Mouse (Mus musculus): ENCODE data around the gene Fbxl21. TPM values are rescaled to one million over a fixed set of nuclear protein-coding genes. Genes with fewer than 3 reads are reported as not detected.

The Fbxl21 gene
- polyA plus RNA-seq, 1 experiment from 2014 or later: 3.3 TPM

DNA sequence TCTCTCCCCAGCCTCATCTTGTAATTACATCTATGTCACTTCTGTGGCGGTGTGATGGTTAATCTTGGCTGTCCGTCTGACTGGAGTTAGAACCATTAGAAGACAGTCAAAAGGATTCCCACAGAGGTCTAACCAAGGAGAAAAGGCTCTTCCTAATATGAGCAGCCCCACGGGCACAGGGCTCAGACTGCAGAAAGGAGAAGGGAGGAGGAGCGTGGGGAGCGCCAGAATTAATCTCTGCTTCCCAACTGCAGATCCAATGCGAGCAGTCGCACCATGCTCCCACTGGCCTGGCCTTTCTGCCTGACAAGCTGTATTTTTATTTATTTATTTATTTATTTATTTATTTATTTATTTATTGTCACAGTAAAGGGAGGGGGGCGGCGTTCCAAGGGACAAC lies 21.5 kb downstream of the Fbxl21 start:
- no peaks in the 10 kb centered on the region for H3K9me3 ChIP-seq (ENCODE audit: control insufficient read depth, low read length)
- H3K9ac ChIP-seq (replicated peaks; ENCODE audit: low read length): no peak overlapping the region
- H3K27ac ChIP-seq (replicated peaks; ENCODE audit: low read depth, low read length): no peak overlapping the region
- no peak overlapping the region for H3K4me3 ChIP-seq (replicated peaks; ENCODE audit: low read depth, low read length)
- no peak overlapping the region for H3K4me2 ChIP-seq (ENCODE audit: low read length)
- no peaks in the 10 kb centered on the region for H3K36me3 ChIP-seq (ENCODE audit: control insufficient read depth, insufficient read depth, low read length)
- H3K4me1 ChIP-seq (ENCODE audit: control insufficient read depth, insufficient read depth, low read length): peaks cover 2% of the 10 kb centered on the region; the same call in 1 of the 2 replicates
- H3K27me3 ChIP-seq (ENCODE audit: control insufficient read depth, insufficient read depth, low read length): no peaks in the 10 kb centered on the region
- ATAC-seq (ENCODE audit: low FRiP score, low TSS enrichment) (no peak), DNase-seq (peak; percentile 38)
- WGBS: 49% methylated on average over 9 of the region's 9 CpGs

DNA sequence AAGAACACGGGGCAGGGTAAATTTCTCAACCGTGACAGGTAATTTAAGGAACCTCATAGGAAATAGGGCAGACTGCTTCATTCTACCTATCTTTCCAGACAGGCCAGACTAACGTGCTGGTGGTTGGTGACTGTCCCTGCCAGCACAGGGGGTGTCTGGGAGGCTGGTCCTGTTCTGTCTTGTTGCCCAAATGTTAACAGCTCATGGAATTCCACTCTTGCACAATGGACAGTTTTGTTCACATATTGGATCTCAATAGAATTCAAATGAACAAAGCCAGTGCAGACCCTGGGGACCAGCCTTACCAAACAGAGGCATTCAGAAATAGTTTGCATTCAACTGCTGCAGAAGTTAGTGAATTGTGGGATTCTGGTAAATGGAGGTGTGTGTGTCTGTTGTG lies 22.7 kb downstream of the Fbxl21 start:
- 37% methylated on average over 3 of the region's 3 CpGs for WGBS
- ATAC-seq (ENCODE audit: low FRiP score, low TSS enrichment): no peak
- Histone ChIP-seq H3K4me2 (ENCODE audit: low read length) (no peak overlapping the region), H3K4me3 (replicated peaks; ENCODE audit: low read depth, low read length) (no peak overlapping the region), H3K9me3 (ENCODE audit: control insufficient read depth, low read length) (no peaks in the 10 kb centered on the region), H3K27ac (replicated peaks; ENCODE audit: low read depth, low read length) (no peak overlapping the region), H3K4me1 (ENCODE audit: control insufficient read depth, insufficient read depth, low read length) (peaks cover 2% of the 10 kb centered on the region; the same call in 1 of the 2 replicates), H3K9ac (replicated peaks; ENCODE audit: low read length) (no peak overlapping the region), H3K36me3 (ENCODE audit: control insufficient read depth, insufficient read depth, low read length) (no peaks in the 10 kb centered on the region), H3K27me3 (ENCODE audit: control insufficient read depth, insufficient read depth, low read length) (no peaks in the 10 kb centered on the region)
- DNase-seq: no peak

DNA sequence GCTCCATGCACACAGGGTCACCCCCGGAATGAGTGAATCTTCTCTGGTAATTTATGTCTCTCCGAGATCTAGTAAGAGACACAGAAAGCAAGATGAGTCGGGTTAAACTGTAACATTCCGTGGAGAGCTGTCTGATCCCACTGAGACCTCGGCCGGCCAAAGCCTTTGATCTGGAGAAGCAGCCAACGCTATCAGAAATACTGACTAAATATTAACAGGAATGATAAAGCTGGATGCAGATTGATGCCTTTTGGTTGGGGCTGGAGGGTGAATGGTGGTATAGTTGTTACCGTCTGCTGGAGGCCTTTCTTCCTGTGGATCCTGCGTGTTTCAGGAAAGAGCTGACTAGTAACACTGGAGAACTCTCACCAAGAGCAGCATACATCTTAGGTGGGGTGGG lies 26.1 kb downstream of the Fbxl21 start, which contains the start of gene Lect2:
Lect2 (minus strand) TSS at position 102 of the 400 bp plus-strand sequence.
- Histone ChIP-seq H3K9me3 (ENCODE audit: control insufficient read depth, low read length) (no peaks in the 10 kb centered on the region), H3K36me3 (ENCODE audit: control insufficient read depth, insufficient read depth, low read length) (no peaks in the 10 kb centered on the region), H3K4me3 (replicated peaks; ENCODE audit: low read depth, low read length) (no peak within 1 kb of the TSS), H3K9ac (replicated peaks; ENCODE audit: low read length) (no peak within 1 kb of the TSS), H3K4me1 (ENCODE audit: control insufficient read depth, insufficient read depth, low read length) (peaks cover 2% of the 10 kb centered on the region; the same call in 1 of the 2 replicates), H3K27ac (replicated peaks; ENCODE audit: low read depth, low read length) (no peak within 1 kb of the TSS), H3K4me2 (ENCODE audit: low read length) (no peak within 1 kb of the TSS), H3K27me3 (ENCODE audit: control insufficient read depth, insufficient read depth, low read length) (no peaks in the 10 kb centered on the region)
- ATAC-seq (ENCODE audit: low FRiP score, low TSS enrichment) (no peak), DNase-seq (no peak)
- 83% methylated on average over 9 of the region's 9 CpGs for WGBS

DNA sequence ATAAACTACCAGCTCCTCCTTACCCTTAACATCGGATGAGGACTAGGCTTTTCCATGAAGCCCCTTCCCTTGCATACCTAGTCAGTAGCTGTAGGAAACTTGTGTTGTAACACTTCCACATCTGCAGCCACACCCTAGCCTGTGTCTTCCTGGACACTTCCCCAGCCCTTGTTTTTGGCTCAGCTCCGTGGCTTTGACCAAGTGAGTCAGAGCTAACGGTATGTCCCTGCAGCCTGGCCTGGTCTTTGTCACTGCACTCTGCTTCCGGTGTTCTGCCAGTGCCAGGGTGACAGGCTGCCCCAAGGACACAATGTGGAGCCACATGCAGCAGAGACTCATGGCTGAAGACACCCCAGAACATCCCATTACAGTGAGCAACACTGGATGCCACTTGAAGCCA lies 27.1 kb downstream of the Fbxl21 start:
- WGBS: 81% methylated on average over 4 of the region's 4 CpGs
- Histone ChIP-seq H3K27me3 (ENCODE audit: control insufficient read depth, insufficient read depth, low read length) (no peaks in the 10 kb centered on the region), H3K4me1 (ENCODE audit: control insufficient read depth, insufficient read depth, low read length) (no peaks in the 10 kb centered on the region), H3K9ac (replicated peaks; ENCODE audit: low read length) (no peak overlapping the region), H3K4me3 (replicated peaks; ENCODE audit: low read depth, low read length) (no peak overlapping the region), H3K9me3 (ENCODE audit: control insufficient read depth, low read length) (no peaks in the 10 kb centered on the region), H3K36me3 (ENCODE audit: control insufficient read depth, insufficient read depth, low read length) (no peaks in the 10 kb centered on the region), H3K27ac (replicated peaks; ENCODE audit: low read depth, low read length) (no peak overlapping the region), H3K4me2 (ENCODE audit: low read length) (no peak overlapping the region)
- ATAC-seq (ENCODE audit: low FRiP score, low TSS enrichment): no peak
- no peak for DNase-seq

DNA sequence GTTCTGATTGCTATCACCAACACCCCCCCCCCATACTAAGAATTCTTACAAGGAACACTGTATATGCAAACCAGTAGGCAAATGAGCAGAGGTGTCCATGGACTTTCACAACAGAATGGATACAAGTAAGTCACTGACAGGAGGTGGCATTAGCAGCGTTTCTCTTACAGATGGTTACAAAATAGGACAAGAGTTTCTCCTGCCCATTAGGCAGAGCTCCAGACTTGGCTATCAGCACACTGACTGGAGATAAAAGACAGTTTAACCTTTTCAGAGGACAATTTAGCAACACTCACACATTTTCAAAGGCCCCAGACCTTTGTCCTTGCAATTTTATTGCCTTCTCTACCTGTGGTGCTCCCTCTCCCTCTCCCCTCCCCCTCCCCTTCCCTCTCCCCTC lies 28.3 kb downstream of the Fbxl21 start:
- Histone ChIP-seq H3K4me1 (ENCODE audit: control insufficient read depth, insufficient read depth, low read length) (no peaks in the 10 kb centered on the region), H3K9ac (replicated peaks; ENCODE audit: low read length) (no peak overlapping the region), H3K4me3 (replicated peaks; ENCODE audit: low read depth, low read length) (no peak overlapping the region), H3K4me2 (ENCODE audit: low read length) (no peak overlapping the region), H3K36me3 (ENCODE audit: control insufficient read depth, insufficient read depth, low read length) (no peaks in the 10 kb centered on the region), H3K27me3 (ENCODE audit: control insufficient read depth, insufficient read depth, low read length) (no peaks in the 10 kb centered on the region), H3K9me3 (ENCODE audit: control insufficient read depth, low read length) (no peaks in the 10 kb centered on the region), H3K27ac (replicated peaks; ENCODE audit: low read depth, low read length) (no peak overlapping the region)
- DNase-seq: no peak
- ATAC-seq (ENCODE audit: low FRiP score, low TSS enrichment): no peak
- WGBS: 58% methylated on average over 1 of the region's 1 CpGs

DNA sequence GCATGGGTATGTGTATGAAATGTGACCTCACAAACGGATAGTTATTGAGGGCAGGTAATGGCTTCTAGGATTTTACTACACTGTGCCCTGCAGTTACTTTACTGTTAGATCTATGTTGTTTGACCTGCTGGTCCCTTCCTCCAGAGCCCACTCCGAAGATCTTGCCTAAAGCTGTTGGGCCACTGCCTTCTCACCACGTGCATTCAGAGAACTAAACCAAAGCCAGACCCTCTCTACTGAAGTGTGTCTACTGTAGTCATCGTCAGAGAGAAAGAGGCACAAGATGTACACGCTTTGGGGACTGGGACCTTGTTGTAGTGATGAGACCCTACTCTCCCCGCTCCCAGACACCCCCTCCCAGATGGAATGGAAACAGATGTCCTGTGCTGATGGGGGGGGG lies 29.4 kb downstream of the Fbxl21 start:
- no peak overlapping the region for H3K4me3 ChIP-seq (replicated peaks; ENCODE audit: low read depth, low read length)
- no peak overlapping the region for H3K4me2 ChIP-seq (ENCODE audit: low read length)
- 87% methylated on average over 6 of the region's 6 CpGs for WGBS
- H3K27ac ChIP-seq (replicated peaks; ENCODE audit: low read depth, low read length): no peak overlapping the region
- ATAC-seq (ENCODE audit: low FRiP score, low TSS enrichment) (no peak), DNase-seq (no peak)
- no peaks in the 10 kb centered on the region for H3K4me1 ChIP-seq (ENCODE audit: control insufficient read depth, insufficient read depth, low read length)
- no peak overlapping the region for H3K9ac ChIP-seq (replicated peaks; ENCODE audit: low read length)
- H3K9me3 ChIP-seq (ENCODE audit: control insufficient read depth, low read length): no peaks in the 10 kb centered on the region
- H3K27me3 ChIP-seq (ENCODE audit: control insufficient read depth, insufficient read depth, low read length): no peaks in the 10 kb centered on the region
- no peaks in the 10 kb centered on the region for H3K36me3 ChIP-seq (ENCODE audit: control insufficient read depth, insufficient read depth, low read length)

DNA sequence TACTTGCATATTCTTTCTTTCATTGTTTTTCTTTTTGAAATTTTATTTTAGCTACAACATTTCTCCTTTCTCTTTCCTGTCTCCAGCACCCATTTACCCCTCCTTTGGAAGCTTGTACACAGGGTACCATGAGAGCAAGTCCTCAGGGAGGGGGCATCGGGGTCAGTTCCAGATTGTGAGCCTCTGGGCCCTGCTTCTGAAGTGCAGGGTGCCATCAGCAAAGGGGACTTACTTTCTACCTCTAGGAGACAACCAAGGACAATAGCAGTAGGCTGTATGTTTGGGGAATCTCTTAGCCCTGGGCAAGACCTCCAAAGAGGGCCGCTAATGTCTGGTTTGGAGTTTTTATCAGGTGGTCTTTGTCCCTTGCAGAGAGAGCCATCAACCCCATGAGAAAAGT lies 31.7 kb downstream of the Fbxl21 start:
- ATAC-seq (ENCODE audit: low FRiP score, low TSS enrichment) (no peak), DNase-seq (no peak)
- WGBS: 56% methylated on average over 2 of the region's 2 CpGs
- Histone ChIP-seq H3K27ac (replicated peaks; ENCODE audit: low read depth, low read length) (no peak overlapping the region), H3K4me2 (ENCODE audit: low read length) (no peak overlapping the region), H3K4me1 (ENCODE audit: control insufficient read depth, insufficient read depth, low read length) (no peaks in the 10 kb centered on the region), H3K27me3 (ENCODE audit: control insufficient read depth, insufficient read depth, low read length) (no peaks in the 10 kb centered on the region), H3K9ac (replicated peaks; ENCODE audit: low read length) (no peak overlapping the region), H3K9me3 (ENCODE audit: control insufficient read depth, low read length) (no peaks in the 10 kb centered on the region), H3K4me3 (replicated peaks; ENCODE audit: low read depth, low read length) (no peak overlapping the region), H3K36me3 (ENCODE audit: control insufficient read depth, insufficient read depth, low read length) (no peaks in the 10 kb centered on the region)

DNA sequence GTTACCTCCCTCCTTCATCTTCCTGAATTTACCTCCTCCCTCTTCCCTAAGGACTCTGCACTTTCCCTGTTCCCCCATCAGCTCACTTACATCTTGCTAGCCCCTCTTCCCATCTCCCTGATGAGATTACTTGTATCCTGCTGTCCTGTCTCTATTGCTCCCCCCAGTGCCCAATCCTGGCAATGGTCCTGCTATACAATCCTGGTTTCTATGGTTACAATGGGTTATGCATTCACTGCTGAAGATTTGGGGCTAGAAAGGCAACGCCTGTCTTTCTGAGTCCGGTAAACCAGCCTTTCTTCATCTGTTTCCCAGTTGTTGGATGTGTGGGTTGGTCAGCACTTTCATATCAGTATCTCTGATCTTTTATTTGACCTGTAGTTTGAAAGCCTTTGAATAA lies 32.1 kb downstream of the Fbxl21 start:
- DNase-seq (peak; percentile 83), ATAC-seq (ENCODE audit: low FRiP score, low TSS enrichment) (0 out of 2 replicates have a peak, but pooled peaks have one; percentile 20)
- 0% methylated on average over 2 of the region's 2 CpGs for WGBS
- Histone ChIP-seq H3K4me2 (ENCODE audit: low read length) (no peak overlapping the region), H3K36me3 (ENCODE audit: control insufficient read depth, insufficient read depth, low read length) (no peaks in the 10 kb centered on the region), H3K9ac (replicated peaks; ENCODE audit: low read length) (no peak overlapping the region), H3K9me3 (ENCODE audit: control insufficient read depth, low read length) (no peaks in the 10 kb centered on the region), H3K4me1 (ENCODE audit: control insufficient read depth, insufficient read depth, low read length) (no peaks in the 10 kb centered on the region), H3K4me3 (replicated peaks; ENCODE audit: low read depth, low read length) (no peak overlapping the region), H3K27me3 (ENCODE audit: control insufficient read depth, insufficient read depth, low read length) (no peaks in the 10 kb centered on the region), H3K27ac (replicated peaks; ENCODE audit: low read depth, low read length) (no peak overlapping the region)

DNA sequence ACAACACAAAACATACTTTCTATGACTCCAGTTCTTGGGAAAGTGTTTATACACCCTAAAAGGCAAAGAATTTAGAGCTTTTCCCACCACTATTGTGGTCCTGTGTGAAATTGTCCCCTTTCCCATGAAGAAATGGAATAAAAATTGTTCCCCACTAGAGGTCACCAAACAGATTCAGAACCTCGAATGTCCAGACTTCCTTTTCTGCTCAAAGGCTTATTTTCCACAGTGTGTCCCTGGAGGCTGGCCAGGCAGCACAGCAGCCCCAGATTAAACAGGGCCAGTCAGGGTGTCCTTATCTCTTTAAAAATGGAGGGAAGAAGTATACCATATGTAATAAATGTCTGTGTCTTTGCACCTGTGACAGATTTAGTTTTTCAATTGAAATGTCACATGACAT lies 33.7 kb downstream of the Fbxl21 start:
- Histone ChIP-seq H3K4me2 (ENCODE audit: low read length) (no peak overlapping the region), H3K27ac (replicated peaks; ENCODE audit: low read depth, low read length) (no peak overlapping the region), H3K27me3 (ENCODE audit: control insufficient read depth, insufficient read depth, low read length) (no peaks in the 10 kb centered on the region), H3K36me3 (ENCODE audit: control insufficient read depth, insufficient read depth, low read length) (no peaks in the 10 kb centered on the region), H3K4me1 (ENCODE audit: control insufficient read depth, insufficient read depth, low read length) (no peaks in the 10 kb centered on the region), H3K9ac (replicated peaks; ENCODE audit: low read length) (no peak overlapping the region), H3K4me3 (replicated peaks; ENCODE audit: low read depth, low read length) (no peak overlapping the region), H3K9me3 (ENCODE audit: control insufficient read depth, low read length) (no peaks in the 10 kb centered on the region)
- ATAC-seq (ENCODE audit: low FRiP score, low TSS enrichment) (no peak), DNase-seq (peak; percentile 80)
- 0% methylated on average over 1 of the region's 1 CpGs for WGBS
